Mouse (Mus musculus) kidney, postnatal 14 days (tissue): ENCODE data around the gene Ushbp1.
"Not testable (repeated sequence)": the region's sequence is repeated elsewhere in the genome, so short reads cannot be mapped to it uniquely, and the experiment has no call there.

Source experiments
- DNase-seq: peaks from one replicate; pipeline ENCODE4 v3.0.0; 2022; ENCODE audit warnings: mixed read lengths

Gene Ushbp1

GRCm38 (mm10) chr8:71395629-71396028 lies at the start of gene Ushbp1:
TSS of gene Ushbp1 (minus strand) at chr8:71395802.
- DNase-seq = peak; percentile 69

GRCm38 (mm10) chr8:71445096-71445495 lies 49.5 kb upstream of the Ushbp1 start:
- DNase-seq = no peak

DNA sequence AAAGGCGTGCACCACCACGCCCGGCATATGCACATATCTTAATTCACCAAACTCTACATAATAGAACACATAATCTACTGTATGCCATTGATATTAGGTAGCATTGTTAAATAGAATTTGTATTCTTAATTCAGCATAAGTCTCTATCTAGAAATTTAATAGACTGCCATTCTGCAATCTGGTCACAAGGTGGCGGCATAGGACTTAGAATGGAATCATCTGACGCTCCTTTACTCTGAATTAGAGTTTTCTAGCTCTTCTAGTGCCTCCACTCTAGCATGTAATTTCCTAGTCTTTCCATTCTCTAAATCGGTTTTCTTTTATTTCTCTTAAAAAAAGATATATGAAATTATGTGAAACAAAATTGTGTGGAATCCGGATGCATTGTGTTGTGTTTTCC lies 45.8 kb upstream of the Ushbp1 start:
- DNase-seq = peak; percentile 46

- DNase-seq = no peak
These were observed 41.4 kb upstream of the Ushbp1 start for GRCm38 (mm10) chr8:71437041-71437440.

DNA sequence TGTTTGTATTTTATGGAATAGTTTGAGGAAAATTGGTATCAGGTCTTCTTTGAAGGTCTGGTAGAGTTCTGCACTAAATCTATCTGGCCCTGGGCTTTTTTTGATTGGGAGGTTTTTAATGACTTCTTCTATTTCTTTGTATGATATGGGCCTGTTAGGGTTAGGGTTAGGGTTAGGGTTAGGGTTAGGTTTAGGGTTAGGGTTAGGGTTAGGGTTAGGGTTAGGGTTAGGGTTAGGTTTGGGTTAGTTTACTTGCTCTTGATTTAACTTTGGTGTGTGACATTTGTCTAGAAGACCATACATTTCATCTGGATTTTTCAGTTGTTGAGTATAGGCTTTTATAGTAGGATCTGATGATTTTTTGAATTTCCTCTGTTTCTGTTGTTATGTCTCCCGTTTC lies 37.3 kb upstream of the Ushbp1 start:
- DNase-seq = not testable (repeated sequence)

- DNase-seq = no peak
These were observed 26.5 kb upstream of the Ushbp1 start for GRCm38 (mm10) chr8:71422121-71422520.

DNA sequence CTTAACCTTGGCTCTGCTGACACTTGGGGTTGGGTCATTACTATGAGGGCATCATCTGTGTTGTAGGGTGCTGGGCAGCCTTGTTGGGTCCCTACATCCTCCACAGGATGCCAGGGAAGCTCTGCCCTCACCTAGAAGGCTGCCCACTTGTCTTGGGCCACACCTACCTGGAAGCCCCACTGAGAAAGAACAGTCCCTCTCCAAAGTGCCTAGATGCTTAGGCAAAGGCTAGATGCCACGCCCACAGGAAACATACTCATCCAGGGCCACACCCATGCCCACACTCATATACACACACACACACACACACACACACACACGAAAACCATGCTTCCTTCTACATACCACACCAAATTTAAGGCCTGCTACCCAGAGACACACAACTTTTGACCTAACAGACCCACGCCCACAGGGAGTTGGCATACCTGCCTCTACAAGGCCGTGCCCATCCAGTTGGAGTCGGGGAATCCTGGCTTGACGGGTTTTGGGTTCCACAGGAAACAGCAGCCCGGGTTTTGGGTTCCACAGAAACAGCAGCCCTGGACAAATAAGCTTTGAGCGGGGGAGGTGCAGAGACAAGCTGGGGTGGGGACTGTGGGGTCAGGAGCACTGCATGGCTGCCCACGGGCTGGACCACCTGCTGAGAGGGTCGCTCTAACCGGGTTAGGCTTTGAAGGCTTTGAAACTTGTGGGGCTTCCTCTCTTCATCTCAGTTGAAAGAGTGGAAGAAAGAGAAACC lies 16.1 kb upstream of the Ushbp1 start:
- no peak for DNase-seq

DNA sequence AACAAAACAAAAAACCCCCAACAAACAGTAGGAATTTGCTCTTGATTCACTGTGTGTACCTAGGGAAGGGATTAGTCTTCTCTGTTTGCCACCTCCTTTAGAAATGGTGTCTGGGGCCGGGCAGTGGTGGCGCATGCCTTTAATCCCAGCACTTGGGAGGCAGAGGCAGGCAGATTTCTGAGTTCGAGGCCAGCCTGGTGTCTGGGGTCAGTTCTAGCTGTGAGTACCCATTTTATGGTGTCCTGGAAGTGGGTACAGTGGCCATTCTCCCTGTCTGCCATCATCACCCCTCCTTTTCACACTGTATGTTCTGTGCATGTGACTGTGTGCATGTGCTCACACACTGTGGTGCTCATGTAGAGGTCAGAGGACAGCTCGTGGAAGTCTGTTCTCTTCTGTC lies 12.6 kb upstream of the Ushbp1 start:
- DNase-seq = no peak

GRCm38 (mm10) chr8:71407441-71407840 lies 11.8 kb upstream of the Ushbp1 start:
- DNase-seq = no peak

GRCm38 (mm10) chr8:71406099-71407015 lies 10.8 kb upstream of the Ushbp1 start:
- DNase-seq = peak; percentile 82

DNA sequence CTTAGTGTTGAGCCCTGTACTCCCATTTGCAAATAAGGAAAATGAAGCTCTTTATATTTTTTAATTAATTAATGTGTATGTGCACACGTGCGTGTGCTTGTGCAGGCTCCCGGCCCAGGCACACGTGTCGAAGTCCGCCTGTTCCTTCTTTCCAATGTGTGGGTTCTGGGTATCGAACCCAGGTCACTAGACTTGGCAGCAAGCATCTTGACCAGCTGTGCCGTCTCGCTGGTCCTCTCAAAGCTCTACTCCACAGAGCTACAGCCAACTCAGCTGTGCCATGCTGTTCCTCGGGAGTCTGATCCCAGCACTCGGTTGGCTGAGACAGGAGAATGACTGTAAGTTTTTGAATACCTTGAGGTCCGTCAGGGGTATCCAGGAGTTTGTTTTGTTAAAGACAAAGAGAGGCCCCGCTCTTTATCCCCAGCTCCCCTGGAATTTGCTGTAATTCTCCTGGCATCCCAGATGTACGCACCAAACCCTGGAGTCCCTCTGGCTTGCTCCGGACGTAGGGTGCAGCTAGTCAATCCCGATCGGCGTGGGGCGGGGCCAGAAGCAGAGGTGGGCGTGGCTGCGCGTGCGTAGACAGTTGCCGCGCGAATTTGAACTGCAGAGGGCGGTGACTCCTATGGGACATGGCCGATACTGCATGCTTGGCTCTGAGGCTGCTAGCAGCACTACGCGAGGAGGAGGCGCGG lies 9.9 kb upstream of the Ushbp1 start, which contains the start of gene Ankle1:
TSS of gene Ankle1 (plus strand) at position 610 of the 698 bp plus-strand sequence.
- peak; percentile 97 for DNase-seq

DNA sequence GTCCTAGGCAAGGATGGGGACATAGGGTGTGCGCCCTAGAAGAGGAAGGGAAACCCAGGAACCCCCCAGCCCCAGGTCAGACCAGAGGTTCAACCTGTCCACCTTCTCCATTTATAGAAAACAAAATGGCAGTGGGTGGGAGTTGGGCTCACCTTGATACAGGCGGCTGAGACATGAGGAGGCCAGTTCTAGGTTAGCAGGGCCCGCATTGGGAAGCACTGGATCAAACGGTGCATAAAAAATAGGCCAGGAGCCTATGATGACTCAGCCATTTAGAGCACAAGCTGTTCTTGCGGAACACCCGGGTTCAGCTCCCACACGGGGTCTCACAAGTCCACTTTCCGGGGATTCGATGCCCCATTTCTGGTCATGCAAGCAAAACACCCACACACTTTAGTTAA lies 9.3 kb upstream of the Ushbp1 start:
- peak; percentile 51 for DNase-seq

DNA sequence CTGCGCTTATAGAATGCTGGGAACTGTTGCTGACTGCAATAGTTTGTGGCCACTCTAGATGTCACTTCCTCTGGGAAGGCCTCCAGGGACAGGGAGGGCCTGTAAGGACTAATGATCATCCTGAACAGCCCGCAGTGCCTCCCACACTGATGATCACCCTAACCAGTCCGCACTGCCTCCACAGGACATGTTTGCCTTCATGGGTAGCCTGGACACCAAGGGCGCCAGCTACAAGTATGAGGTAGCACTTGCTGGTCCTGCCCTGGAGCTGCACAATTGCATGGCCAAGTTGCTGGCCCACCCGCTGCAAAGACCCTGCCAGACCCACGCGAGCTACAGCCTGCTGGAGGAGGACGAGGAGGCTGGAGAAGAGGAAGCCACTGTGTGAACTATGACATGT lies 8.4 kb upstream of the Ushbp1 start:
- no peak for DNase-seq

DNA sequence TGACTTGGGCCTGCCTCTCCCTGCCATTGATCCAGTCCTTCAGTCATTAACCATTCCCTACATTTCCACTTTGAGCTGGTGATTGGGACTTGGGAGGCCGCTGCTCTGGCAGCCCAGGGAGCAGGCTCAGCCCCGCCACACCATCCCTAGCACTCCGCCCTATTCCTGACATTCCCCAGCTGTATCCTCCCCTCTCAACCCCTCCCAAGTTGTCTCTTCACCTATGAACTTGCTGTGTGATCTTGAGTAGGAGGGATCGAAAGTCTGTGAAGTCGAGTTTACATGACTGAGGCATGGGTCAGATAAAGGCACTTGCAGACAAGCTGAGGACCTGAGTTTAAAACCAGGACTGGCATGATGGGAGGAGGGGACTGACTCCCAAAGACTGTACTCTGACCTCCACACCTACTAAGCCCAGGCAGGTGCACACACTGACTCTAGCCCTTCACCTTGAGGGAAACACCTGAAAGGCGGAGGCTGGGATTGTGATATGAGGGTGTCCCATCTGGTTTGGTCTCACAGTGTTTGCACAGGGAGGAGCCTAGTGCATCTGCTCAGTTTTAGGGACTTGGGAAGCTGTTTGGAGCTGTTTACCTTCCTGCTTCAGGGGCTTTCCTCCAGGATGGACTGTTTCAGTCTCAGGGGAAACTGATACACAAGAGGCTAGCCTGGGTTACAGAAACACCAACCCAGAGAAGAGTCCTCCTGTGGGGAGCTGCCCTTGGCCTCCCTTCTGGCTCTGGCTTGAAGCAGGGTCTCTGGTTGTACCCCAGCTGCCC lies 7.7 kb upstream of the Ushbp1 start:
- no peak for DNase-seq

GRCm38 (mm10) chr8:71402446-71402964 lies 6.9 kb upstream of the Ushbp1 start:
- no peak for DNase-seq

DNA sequence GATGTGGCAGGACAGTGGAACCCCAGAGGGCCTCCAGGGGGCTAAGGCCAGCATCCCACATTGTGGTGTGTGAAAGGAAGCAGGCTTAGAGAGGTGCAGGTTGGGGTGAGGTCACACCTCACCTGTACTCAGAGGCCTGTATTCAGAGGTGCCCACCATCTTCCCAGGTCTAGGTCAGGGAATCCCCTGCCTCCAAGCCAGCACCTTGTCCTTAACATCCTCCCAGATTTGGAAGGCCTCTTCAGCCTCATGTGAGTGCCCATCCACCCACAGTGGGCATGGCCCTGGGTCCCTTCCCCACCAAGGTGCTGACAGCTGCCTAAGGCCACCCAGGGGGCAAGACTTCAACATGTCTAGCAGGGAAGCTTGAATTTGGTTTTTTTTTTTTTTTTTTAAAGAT lies 5.9 kb upstream of the Ushbp1 start:
- DNase-seq = no peak

DNA sequence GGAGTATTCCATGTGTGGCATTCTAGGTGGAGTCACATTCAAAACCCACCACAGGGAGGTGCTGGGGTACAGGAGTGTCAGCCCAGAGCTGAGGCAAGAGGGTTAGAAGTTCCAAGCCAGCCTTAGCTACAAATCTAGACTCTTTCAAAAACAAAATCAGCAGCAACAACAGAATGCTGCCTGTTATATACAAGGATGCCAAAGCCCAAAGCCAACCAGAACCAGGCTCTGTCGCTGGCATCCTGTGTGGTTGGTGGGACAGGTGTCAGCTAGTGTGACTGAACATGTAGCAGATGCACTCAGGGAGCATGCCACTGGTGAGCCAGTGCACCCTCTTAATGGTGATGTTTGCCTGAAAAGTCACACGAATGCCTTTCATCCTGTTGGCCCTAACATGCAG lies 5.2 kb upstream of the Ushbp1 start:
- DNase-seq = no peak

GRCm38 (mm10) chr8:71397701-71398100 lies 2.1 kb upstream of the Ushbp1 start:
- no peak for DNase-seq

DNA sequence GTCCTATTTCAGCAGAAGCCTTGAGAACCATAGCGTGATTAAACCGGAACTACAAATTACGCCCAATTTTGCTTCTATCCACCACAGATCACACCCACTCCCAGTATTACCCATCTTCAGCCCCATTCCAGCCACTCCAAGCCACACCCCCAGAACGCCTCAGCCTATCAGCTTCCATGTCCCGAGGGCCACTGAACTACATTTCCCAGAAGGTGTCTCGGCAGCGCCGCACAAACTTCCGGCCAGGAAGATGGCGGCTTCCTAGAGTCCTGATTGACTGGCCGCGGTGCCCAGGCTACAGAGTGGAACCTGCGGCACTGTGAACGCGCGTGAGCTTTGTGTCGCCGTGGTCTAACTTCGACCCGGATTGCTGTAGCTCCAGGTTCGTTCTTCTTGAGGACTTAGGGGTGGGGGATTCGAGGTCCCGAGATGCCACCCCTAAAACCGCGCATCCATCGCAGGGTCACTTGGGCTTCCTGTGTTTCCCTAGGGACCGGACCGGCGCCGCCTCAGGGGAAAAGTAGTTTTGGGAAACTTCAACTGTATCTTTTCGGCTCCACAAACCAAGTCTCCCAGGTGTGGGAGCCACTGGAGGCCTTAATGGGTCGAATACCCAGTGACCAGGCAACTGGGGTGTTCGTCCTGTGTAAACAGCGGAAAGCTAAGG lies 1.2 kb upstream of the Ushbp1 start, which contains the start of gene Babam1:
TSS of gene Babam1 (plus strand) at position 223 of the 667 bp plus-strand sequence.
- peak; percentile 97 for DNase-seq

GRCm38 (mm10) chr8:71395071-71395470 lies 531 bp downstream of the Ushbp1 start:
- no peak for DNase-seq

DNA sequence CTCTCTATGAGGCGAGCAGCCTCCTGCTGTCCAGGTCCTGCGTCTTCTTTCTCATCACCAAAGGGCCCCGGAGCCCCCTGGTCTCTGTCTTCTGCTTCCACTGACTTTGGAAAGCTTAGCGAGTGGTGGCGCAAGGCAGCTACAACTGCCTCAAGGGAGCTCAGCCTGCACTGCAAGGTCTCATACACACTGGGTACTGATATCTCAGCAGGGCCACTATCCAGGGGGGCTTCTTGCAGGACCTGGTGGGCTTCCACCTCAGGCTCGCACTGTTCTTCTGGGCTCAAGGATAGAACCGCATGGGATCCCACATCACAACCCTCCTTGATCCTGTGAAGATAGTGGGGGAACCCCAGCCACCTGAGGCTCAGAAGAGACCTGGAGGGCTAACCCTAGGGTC lies 1.1 kb downstream of the Ushbp1 start:
- DNase-seq = no peak

GRCm38 (mm10) chr8:71392871-71393270 lies 2.7 kb downstream of the Ushbp1 start:
- peak; percentile 66 for DNase-seq
